Mouse (Mus musculus) liver, postnatal 0 days (tissue): ENCODE data around the gene Usp16. TPM values are rescaled to one million over a fixed set of nuclear protein-coding genes. Genes with fewer than 3 reads are reported as not detected.

Source experiments
- ATAC-seq: fragments of 200-750 bp; cut with Nextera tagmentation; 2 replicates; pipeline ENCODE4 v1.8.0; 2017; ENCODE audit warnings: mild to moderate bottlenecking, moderate library complexity
- DNase-seq: peaks from one replicate; pipeline ENCODE4 v3.0.0-alpha.2; 2016
- H3K27ac ChIP-seq: fragments of 300-500 bp; sonication (generic); 2 replicates; pipeline ENCODE4 v1.5.1; 2014; ENCODE audit warnings: antibody characterized with exemption, moderate library complexity, mild to moderate bottlenecking, low read depth
- H3K27me3 ChIP-seq: fragments of 300-500 bp; sonication (generic); 2 replicates; pipeline ENCODE4 v1.6.1; 2014; ENCODE audit warnings: low read length, control low read depth, mixed read lengths; ENCODE audit not compliant: insufficient read depth
- H3K36me3 ChIP-seq: fragments of 300-500 bp; sonication (generic); replicated peaks from 2 replicates; pipeline ENCODE4 v1.6.1; 2014; ENCODE audit warnings: mild to moderate bottlenecking, control low read depth, low read length, moderate library complexity, mixed read lengths; ENCODE audit not compliant: insufficient read depth
- H3K4me1 ChIP-seq: fragments of 300-500 bp; sonication (generic); 2 replicates; pipeline ENCODE4 v1.6.1; 2014; ENCODE audit warnings: antibody characterized with exemption, mild to moderate bottlenecking, control low read depth; ENCODE audit not compliant: insufficient read depth
- H3K4me2 ChIP-seq: fragments of 300-500 bp; sonication (generic); 2 replicates; pipeline ENCODE4 v1.6.1; 2014; ENCODE audit warnings: low read depth, mild to moderate bottlenecking, low read length, moderate library complexity, mixed read lengths
- H3K4me3 ChIP-seq: fragments of 300-500 bp; sonication (generic); 2 replicates; pipeline ENCODE4 v1.5.1; 2014; ENCODE audit warnings: low read depth, low read length
- H3K9ac ChIP-seq: fragments of 300-500 bp; sonication (generic); replicated peaks from 2 replicates; pipeline ENCODE4 v1.6.1; 2014; ENCODE audit warnings: mild to moderate bottlenecking, moderate library complexity
- H3K9me3 ChIP-seq: fragments of 300-500 bp; sonication (generic); 2 replicates; pipeline ENCODE4 v1.6.1; 2016; ENCODE audit warnings: mild to moderate bottlenecking, control low read depth, low read length, mixed read lengths
- CTCF ChIP-seq: sonication (generic); IDR thresholded peaks from 2 replicates; pipeline ENCODE4 v1.5.1; 2016; ENCODE audit warnings: antibody characterized with exemption, low read depth
- EP300 ChIP-seq: IDR thresholded peaks from 2 replicates; pipeline ENCODE4 v1.6.1; 2016; ENCODE audit warnings: antibody characterized with exemption, low read depth, mild to moderate bottlenecking
- WGBS: fragments of 180-500 bp; shearing (Covaris S2); extraction: QIAGEN DNeasy Blood & Tissue Kit; methylation state at CpG from one replicate; pipeline ENCODE4 v1.1.7; 2014; ENCODE audit not compliant: insufficient replicate concordance; 5-methylcytosine and 5-hydroxymethylcytosine counted together
- polyA plus RNA-seq: library from polyadenylated mRNA; unstranded; fragments of >200 nt; fragmentation: Nextera tagmentation; extraction: Ambion mirVana; gene quantifications from 2 replicates; pipeline ENCODE4 v1.2.1, GENCODE M21; 2015

Usp16 gene
- polyA plus RNA-seq, 1 experiment from 2014 or later, result 23.6 TPM

DNA sequence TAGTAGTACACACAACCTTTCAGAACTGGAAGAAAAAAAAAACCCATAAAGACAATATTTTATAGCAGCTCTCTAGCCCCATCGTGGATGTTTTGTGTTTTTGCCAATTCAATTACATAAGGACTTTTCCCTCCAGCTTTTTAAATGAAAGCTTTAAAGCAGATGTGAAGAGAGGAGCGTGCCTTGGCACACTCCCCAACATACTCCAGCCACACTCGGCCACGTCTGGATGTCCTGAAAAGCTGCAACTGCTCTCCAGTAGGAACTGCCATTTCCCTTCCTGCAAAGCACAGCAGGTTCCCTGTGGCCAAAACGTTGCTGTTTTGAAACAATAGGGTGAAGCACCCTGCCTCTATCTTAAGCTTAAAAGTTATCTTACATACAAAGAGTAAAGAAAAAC lies 12.2 kb upstream of the Usp16 start:
- Histone ChIP-seq H3K9me3 (no peaks in the 10 kb centered on the region), H3K36me3 (no peaks in the 10 kb centered on the region; the same call in 1 of the 2 replicates), H3K4me2 (no peak overlapping the region), H3K4me3 (no peak overlapping the region), H3K9ac (no peak overlapping the region), H3K27me3 (no peaks in the 10 kb centered on the region), H3K4me1 (peaks cover 17% of the 10 kb centered on the region), H3K27ac (no peak overlapping the region)
- ATAC-seq, result no peak
- no peak for DNase-seq
- TF ChIP-seq EP300 (no peak), CTCF (no peak)
- WGBS, result 53% methylated on average over 5 of the region's 5 CpGs

DNA sequence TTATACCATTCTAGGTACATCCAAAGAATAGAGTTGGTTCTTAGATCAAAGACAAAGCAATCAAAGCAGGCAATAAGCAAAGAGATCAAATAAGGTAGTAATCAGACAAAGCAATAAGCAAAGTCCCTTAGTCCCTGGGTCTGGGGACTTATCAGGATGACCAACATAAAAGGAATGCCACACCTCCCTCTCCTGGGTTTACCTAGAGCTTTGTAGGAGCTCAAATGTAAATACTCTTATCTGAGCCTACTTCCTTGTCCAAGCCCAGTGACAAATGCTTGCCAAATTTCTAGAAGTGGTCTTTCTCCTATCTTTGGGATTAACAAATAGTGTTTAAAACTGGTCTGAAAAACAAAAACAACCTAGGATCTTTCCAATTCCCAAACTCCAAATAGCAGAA lies 11.3 kb upstream of the Usp16 start:
- no peak overlapping the region for H3K27ac ChIP-seq
- H3K9ac ChIP-seq, result no peak overlapping the region
- H3K36me3 ChIP-seq, result no peaks in the 10 kb centered on the region
- H3K4me3 ChIP-seq, result no peak overlapping the region
- ATAC-seq, result no peak
- H3K27me3 ChIP-seq, result no peaks in the 10 kb centered on the region
- H3K4me1 ChIP-seq, result peaks cover 17% of the 10 kb centered on the region
- no peak for DNase-seq
- no peaks in the 10 kb centered on the region for H3K9me3 ChIP-seq
- no peak for TF ChIP-seq CTCF
- TF ChIP-seq EP300, result no peak
- H3K4me2 ChIP-seq, result no peak overlapping the region

GRCm38 (mm10) chr16:87444071-87444470 lies 10.4 kb upstream of the Usp16 start:
- no peak overlapping the region for H3K4me2 ChIP-seq
- H3K4me3 ChIP-seq, result no peak overlapping the region
- ATAC-seq (no peak), DNase-seq (no peak)
- H3K27ac ChIP-seq, result no peak overlapping the region
- no peaks in the 10 kb centered on the region for H3K36me3 ChIP-seq
- no peaks in the 10 kb centered on the region for H3K27me3 ChIP-seq
- 27% methylated on average over 1 of the region's 1 CpGs for WGBS
- H3K9ac ChIP-seq, result no peak overlapping the region
- H3K4me1 ChIP-seq, result peaks cover 17% of the 10 kb centered on the region
- TF ChIP-seq EP300 (no peak), CTCF (no peak)
- H3K9me3 ChIP-seq, result no peaks in the 10 kb centered on the region

DNA sequence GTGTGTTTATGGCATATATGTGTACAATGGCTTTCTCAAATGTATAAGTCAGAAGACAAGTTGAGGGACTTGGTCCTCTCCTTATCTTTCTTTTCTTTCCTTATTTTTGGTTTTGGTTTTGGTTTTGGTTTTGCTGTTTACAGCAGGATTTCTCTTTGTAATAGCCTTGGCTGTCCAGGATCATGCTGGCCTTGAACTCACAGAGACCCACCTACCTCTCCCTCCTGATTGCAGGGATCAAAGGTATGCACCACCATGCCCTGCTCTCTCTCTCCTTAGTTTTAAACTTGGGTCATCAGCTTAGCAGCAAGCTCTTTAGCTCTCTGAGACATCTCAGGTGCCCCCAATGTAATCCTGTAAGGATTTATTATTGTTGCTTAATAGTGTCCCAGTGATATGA lies 9.4 kb upstream of the Usp16 start:
- Histone ChIP-seq H3K9ac (no peak overlapping the region), H3K4me2 (no peak overlapping the region), H3K4me1 (peaks cover 10% of the 10 kb centered on the region; the same call in 1 of the 2 replicates), H3K9me3 (no peaks in the 10 kb centered on the region), H3K36me3 (no peaks in the 10 kb centered on the region), H3K4me3 (no peak overlapping the region), H3K27ac (no peak overlapping the region), H3K27me3 (no peaks in the 10 kb centered on the region)
- no peak for TF ChIP-seq EP300
- TF ChIP-seq CTCF, result no peak
- ATAC-seq (no peak), DNase-seq (no peak)

DNA sequence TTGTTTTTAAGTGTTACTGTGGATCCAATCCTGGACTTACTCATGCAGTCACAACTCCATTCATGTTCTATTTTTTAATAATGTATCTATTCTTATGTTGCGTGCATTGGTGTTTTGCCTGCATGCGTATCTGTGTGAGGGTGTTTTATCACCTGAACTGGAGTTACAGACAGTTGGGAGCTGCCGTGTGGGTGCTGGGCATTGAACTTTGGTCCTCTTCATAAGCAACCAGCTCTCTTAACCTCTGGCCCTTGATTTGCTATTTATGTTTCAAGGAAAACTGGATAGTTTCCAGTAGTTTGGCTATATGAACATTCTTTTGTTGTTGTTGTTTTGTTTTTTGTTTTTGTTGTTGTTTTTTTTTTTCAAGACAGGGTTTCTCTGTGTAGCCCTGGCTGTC lies 9.0 kb upstream of the Usp16 start:
- H3K9ac ChIP-seq, result no peak overlapping the region
- H3K4me1 ChIP-seq, result peaks cover 10% of the 10 kb centered on the region; the same call in 1 of the 2 replicates
- no peak for TF ChIP-seq CTCF
- no peak for TF ChIP-seq EP300
- H3K27ac ChIP-seq, result no peak overlapping the region
- WGBS, result 72% methylated on average over 3 of the region's 3 CpGs
- DNase-seq (no peak), ATAC-seq (no peak)
- H3K36me3 ChIP-seq, result no peaks in the 10 kb centered on the region
- H3K4me3 ChIP-seq, result no peak overlapping the region
- no peak overlapping the region for H3K4me2 ChIP-seq
- no peaks in the 10 kb centered on the region for H3K9me3 ChIP-seq
- no peaks in the 10 kb centered on the region for H3K27me3 ChIP-seq

GRCm38 (mm10) chr16:87453226-87453625 lies 1.3 kb upstream of the Usp16 start:
- ATAC-seq (no peak), DNase-seq (no peak)
- no peaks in the 10 kb centered on the region for H3K36me3 ChIP-seq
- H3K4me1 ChIP-seq, result peaks cover 17% of the 10 kb centered on the region
- no peak overlapping the region for H3K4me3 ChIP-seq
- TF ChIP-seq EP300, result no peak
- no peak for TF ChIP-seq CTCF
- H3K27ac ChIP-seq, result no peak overlapping the region
- no peak overlapping the region for H3K4me2 ChIP-seq
- H3K27me3 ChIP-seq, result no peaks in the 10 kb centered on the region
- no peak overlapping the region for H3K9ac ChIP-seq
- WGBS, result 76% methylated on average over 2 of the region's 2 CpGs
- H3K9me3 ChIP-seq, result no peaks in the 10 kb centered on the region

- ATAC-seq (peak; percentile 74), DNase-seq (no peak)
- 1% methylated on average over 38 of the region's 38 CpGs for WGBS
- Histone ChIP-seq H3K36me3 (peaks cover 6% of the 10 kb centered on the region; the same call in 1 of the 2 replicates), H3K4me2 (peak overlapping the region; percentile 86), H3K27me3 (no peaks in the 10 kb centered on the region), H3K27ac (peak overlapping the region; percentile 86), H3K4me1 (peaks cover 17% of the 10 kb centered on the region), H3K9me3 (no peaks in the 10 kb centered on the region), H3K4me3 (peak overlapping the region; percentile 84), H3K9ac (peak overlapping the region; percentile 86)
- TF ChIP-seq CTCF, result no peak
- TF ChIP-seq EP300, result no peak
These were observed 693 bp downstream of the Usp16 start for GRCm38 (mm10) chr16:87455180-87455611.
